26 mouse cellular contexts compared by ENCODE assay signal in genomic region chr6:106787138-106787537, GRCm38 (mm10). TPM values are rescaled to one million over a fixed set of nuclear protein-coding genes. Genes with fewer than 3 reads are reported as not detected.
DNase-seq lines count a peak whose midpoint lies in the region; ATAC-seq lines count a peak whose summit lies in the region.
"Had no signal": no experiment of that assay in that cellular context is flagged by ENCODE, and none has a peak within 500 bp of the region (broad histone marks: within the 10 kb centered on the region; RNA-seq: fewer than 3 reads in every experiment).

No protein-coding gene starts in this region.

- H3K36me3 ChIP-seq in heart, embryonic 11.5 days (ENCODE audit: control insufficient read depth, insufficient read depth, low read length), result no peaks in the 10 kb centered on the region

- H3K27me3 ChIP-seq in heart, embryonic 11.5 days (ENCODE audit: control insufficient read depth, insufficient read depth, low read length), result no peaks in the 10 kb centered on the region
- H3K27me3 ChIP-seq: embryonic facial prominence, embryonic 12.5 days; forebrain, embryonic 13.5 days; forebrain, embryonic 15.5 days; Patski had no signal

- H3K9me3 ChIP-seq in heart, embryonic 11.5 days (replicated peaks; ENCODE audit: control insufficient read depth, low read length), result no peaks in the 10 kb centered on the region
- H3K9me3 ChIP-seq: embryonic facial prominence, embryonic 10.5 days; embryonic facial prominence, embryonic 12.5 days; forebrain, embryonic 13.5 days; forebrain, embryonic 15.5 days; G1E had no signal

- H3K27ac ChIP-seq in heart, embryonic 11.5 days (ENCODE audit: low read depth, low read length), result no peak overlapping the region
- H3K27ac ChIP-seq: embryonic facial prominence, embryonic 10.5 days; embryonic facial prominence, embryonic 12.5 days; forebrain, embryonic 13.5 days; forebrain, embryonic 15.5 days had no signal

- WGBS in heart, embryonic 11.5 days (ENCODE audit: insufficient replicate concordance), result 81% methylated on average over 3 of the region's 3 CpGs

- DNase-seq in CD4-positive helper T cell, adult 2 months (ENCODE audit: low read depth, low spot score), result peak; percentile 51
- no peak for DNase-seq in cerebellum, adult 9-10 months
- DNase-seq in right cerebral cortex, postnatal 36 days (ENCODE audit: low spot score in 2 of 2), result no peak
- DNase-seq in layer of hippocampus, adult 18-20 months (ENCODE audit: low spot score in 2 of 2), result no peak
- DNase-seq: adrenal gland, adult 2 months; adrenal gland, postnatal 10 days; adrenal gland, postnatal 25 days; B cell, adult 2 months; cerebellum, adult 11-12 months; cerebellum, adult 2 months; cerebellum, adult 9-11 months; cerebellum, postnatal 14 days; cerebellum, postnatal 36 days; forebrain, postnatal 0 days had no signal

- no peak overlapping the region for H3K9ac ChIP-seq in heart, embryonic 11.5 days (ENCODE audit: low read depth, low read length)
- H3K9ac ChIP-seq: embryonic facial prominence, embryonic 12.5 days; forebrain, embryonic 13.5 days; forebrain, embryonic 15.5 days; forebrain, postnatal 0 days had no signal

- H3K4me3 ChIP-seq in heart, embryonic 11.5 days (ENCODE audit: low read depth, low read length), result no peak overlapping the region
- H3K4me3 ChIP-seq: embryonic facial prominence, embryonic 10.5 days; embryonic facial prominence, embryonic 12.5 days; forebrain, embryonic 13.5 days; forebrain, embryonic 15.5 days had no signal

- no peak overlapping the region for H3K4me2 ChIP-seq in heart, embryonic 11.5 days
- H3K4me2 ChIP-seq: embryonic facial prominence, embryonic 12.5 days; forebrain, embryonic 13.5 days; forebrain, embryonic 15.5 days had no signal

- no peaks in the 10 kb centered on the region for H3K4me1 ChIP-seq in heart, embryonic 11.5 days (ENCODE audit: control insufficient read depth, insufficient read depth, low read length)
- H3K4me1 ChIP-seq: embryonic facial prominence, embryonic 10.5 days; embryonic facial prominence, embryonic 12.5 days; forebrain, embryonic 13.5 days; forebrain, embryonic 15.5 days had no signal

- peak; percentile 59 for ATAC-seq in CD4-positive, CD25-positive, alpha-beta regulatory T cell, adult 4 months
- peak; percentile 45 for ATAC-seq in activated CD4-positive, CD25-positive, alpha-beta regulatory T cell, adult 4 months
- peak; percentile 65 for ATAC-seq in inflammation-experienced regulatory T-cells, adult 6 months
- ATAC-seq in heart, embryonic 11.5 days (replicated peaks; ENCODE audit: insufficient number of reproducible peaks, low FRiP score, low TSS enrichment), result no peak
- ATAC-seq: forebrain, embryonic 13.5 days; forebrain, embryonic 15.5 days; forebrain, postnatal 0 days; Patski had no signal

RNA-seq across cellular contexts. Expression of gene Crbn, which starts 12.7 kb away (rescaled TPM):
- 100 to 1,000 TPM; 192 to 219 TPM for polyA plus RNA-seq in CD4-positive, CD25-positive, alpha-beta regulatory T cell, adult 4 months (2017; shearing (Covaris generic))
- polyA plus RNA-seq in activated CD4-positive, CD25-positive, alpha-beta regulatory T cell, adult 4 months (2017; shearing (Covaris generic)), result 100 to 1,000 TPM; 174 to 195 TPM
- 100 to 1,000 TPM; 182 to 240 (median 202) TPM for polyA plus RNA-seq in inflammation-experienced regulatory T-cells, adult 6 months (2017; shearing (Covaris generic))
- polyA plus RNA-seq in heart, embryonic 11.5 days (2014; fragmentation: Nextera tagmentation; extraction: Ambion mirVana), result 31.1 and 38.4 TPM in 2 replicates
- 100 to 1,000 TPM; 112 to 114 TPM for total RNA-seq in layer of hippocampus, adult 18-20 months (2021)

RNA-seq across cellular contexts. Expression of gene Trnt1, which starts 18.2 kb away (rescaled TPM):
- polyA plus RNA-seq in CD4-positive, CD25-positive, alpha-beta regulatory T cell, adult 4 months (2017; shearing (Covaris generic)), result 100 to 1,000 TPM in 1 of 2 experiments, 10 to 100 TPM in 1; 97.2 to 108 TPM
- 100 to 1,000 TPM in 1 of 2 experiments, 10 to 100 TPM in 1; 89.5 to 104 TPM for polyA plus RNA-seq in activated CD4-positive, CD25-positive, alpha-beta regulatory T cell, adult 4 months (2017; shearing (Covaris generic))
- polyA plus RNA-seq in inflammation-experienced regulatory T-cells, adult 6 months (2017; shearing (Covaris generic)), result 100 to 1,000 TPM in 1 of 3 experiments, 10 to 100 TPM in 2; 94.0 to 106 (median 99.2) TPM
- polyA plus RNA-seq in heart, embryonic 11.5 days (2014; fragmentation: Nextera tagmentation; extraction: Ambion mirVana), result 51.4 and 52.4 TPM in 2 replicates
- 10 to 100 TPM; 51.9 to 55.7 TPM for total RNA-seq in layer of hippocampus, adult 18-20 months (2021)

RNA-seq across cellular contexts. Expression of gene Il5ra, which starts 38.3 kb away (rescaled TPM):
- under 1 TPM in 1 of 2 experiments, not detected in 1; 0.32 TPM for polyA plus RNA-seq in CD4-positive, CD25-positive, alpha-beta regulatory T cell, adult 4 months (2017; shearing (Covaris generic))
- polyA plus RNA-seq in activated CD4-positive, CD25-positive, alpha-beta regulatory T cell, adult 4 months (2017; shearing (Covaris generic)), result under 1 TPM in 1 of 2 experiments, not detected in 1; 0.34 TPM
- polyA plus RNA-seq in inflammation-experienced regulatory T-cells, adult 6 months (2017; shearing (Covaris generic)), result under 1 TPM in 1 of 3 experiments, not detected in 2; 0.24 TPM
- not detected in 2 replicates for polyA plus RNA-seq in heart, embryonic 11.5 days (2014; fragmentation: Nextera tagmentation; extraction: Ambion mirVana)
- not detected for total RNA-seq in layer of hippocampus, adult 18-20 months (2021)
- total RNA-seq: adrenal gland, adult 2 months; adrenal gland, postnatal 25 days; adrenal gland, postnatal 4 days; forebrain, postnatal 0 days had no signal
- polyA plus RNA-seq: adrenal gland, adult 2 months; cerebellum, adult 2 months; embryonic facial prominence, embryonic 10.5 days; embryonic facial prominence, embryonic 12.5 days; forebrain, embryonic 11.5 days; forebrain, embryonic 13.5 days had no signal
